Mouse (Mus musculus): ENCODE measurements around the gene Vmn1r4. TPM values are rescaled to one million over a fixed set of nuclear protein-coding genes. Genes with fewer than 3 reads are reported as not detected.
A peak's percentile ranks its signal among the peaks of the same experiment; 100 is the strongest.

The Vmn1r4 gene
- total and polyA plus RNA-seq, 3 experiments = 0.87 to 2.6 TPM; not detected in 1

GRCm38 (mm10) chr6:56920222-56921092 is 3.4 kb upstream of the Vmn1r4 start:
- Histone ChIP-seq H3K4me1 (ENCODE audit: insufficient read depth, low read depth, low read length) (peaks cover 65% of the 10 kb centered on the region), H3K9me3 (replicated peaks) (peaks cover 2% of the 10 kb centered on the region; the same call in 1 of the 2 replicates), H3K4me3 (ENCODE audit: low read depth, low read length) (peak overlapping the region; percentile 98), H3K36me3 (replicated peaks) (peaks cover 26% of the 10 kb centered on the region), H3K27me3 (ENCODE audit: insufficient read depth, low read length) (no peaks in the 10 kb centered on the region)
- TF ChIP-seq TAL1 (conservative IDR thresholded peaks at IDR 0.05; ENCODE audit: low read depth, low read length) (peak; percentile 70), CTCF (IDR thresholded peaks at IDR 0.05; ENCODE audit: low read depth, low read length) (no peak)
- ATAC-seq (ENCODE audit: extremely low read depth, insufficient number of reproducible peaks, low FRiP score, poor library complexity, severe bottlenecking) (peak; percentile 55), DNase-seq (ENCODE audit: low spot score) (no peak)

GRCm38 (mm10) chr6:56923331-56923725 is 487 bp upstream of the Vmn1r4 start:
- H3K9me3 ChIP-seq (replicated peaks) = no peaks in the 10 kb centered on the region
- H3K4me3 ChIP-seq (ENCODE audit: low read depth, low read length) = peak overlapping the region; percentile 98
- DNase-seq (ENCODE audit: low spot score) (no peak), ATAC-seq (ENCODE audit: extremely low read depth, insufficient number of reproducible peaks, low FRiP score, poor library complexity, severe bottlenecking) (no peak)
- H3K27me3 ChIP-seq (ENCODE audit: insufficient read depth, low read length) = no peaks in the 10 kb centered on the region
- TF ChIP-seq CTCF (IDR thresholded peaks at IDR 0.05; ENCODE audit: low read depth, low read length) (no peak), GATA2 (IDR thresholded peaks at IDR 0.05; ENCODE audit: borderline replicate concordance, low read depth, low read length) (no peak), POLR2AphosphoS5 (IDR thresholded peaks at IDR 0.05; ENCODE audit: insufficient replicate concordance, low read depth, low read length) (no peak), GATA1 (IDR thresholded peaks at IDR 0.05; ENCODE audit: borderline replicate concordance, low read length) (no peak), TAL1 (conservative IDR thresholded peaks at IDR 0.05; ENCODE audit: low read depth, low read length) (no peak)
- H3K36me3 ChIP-seq (replicated peaks) = peaks cover 8% of the 10 kb centered on the region
- H3K4me1 ChIP-seq (ENCODE audit: insufficient read depth, low read depth, low read length) = peaks cover 38% of the 10 kb centered on the region

GRCm38 (mm10) chr6:56931648-56932415 is 8.0 kb downstream of the Vmn1r4 start:
- no peaks in the 10 kb centered on the region for H3K9me3 ChIP-seq (replicated peaks)
- H3K27me3 ChIP-seq (ENCODE audit: insufficient read depth, low read length) = no peaks in the 10 kb centered on the region
- TF ChIP-seq CTCF (IDR thresholded peaks at IDR 0.05; ENCODE audit: low read depth, low read length) = no peak
- TF ChIP-seq GATA1 (IDR thresholded peaks at IDR 0.05; ENCODE audit: borderline replicate concordance, low read length) = no peak
- no peak for TF ChIP-seq GATA2 (IDR thresholded peaks at IDR 0.05; ENCODE audit: borderline replicate concordance, low read depth, low read length)
- TF ChIP-seq TAL1 (conservative IDR thresholded peaks at IDR 0.05; ENCODE audit: low read depth, low read length) = no peak
- no peak for TF ChIP-seq POLR2AphosphoS5 (IDR thresholded peaks at IDR 0.05; ENCODE audit: insufficient replicate concordance, low read depth, low read length)
- H3K36me3 ChIP-seq (replicated peaks) = no peaks in the 10 kb centered on the region
- no peak overlapping the region for H3K4me3 ChIP-seq (ENCODE audit: low read depth, low read length)
- DNase-seq (ENCODE audit: low spot score) (no peak), ATAC-seq (ENCODE audit: extremely low read depth, insufficient number of reproducible peaks, low FRiP score, poor library complexity, severe bottlenecking) (no peak)
- peaks cover 2% of the 10 kb centered on the region; the same call in 1 of the 2 replicates for H3K4me1 ChIP-seq (ENCODE audit: insufficient read depth, low read depth, low read length)

- peaks cover 2% of the 10 kb centered on the region; the same call in 1 of the 2 replicates for H3K4me1 ChIP-seq (ENCODE audit: insufficient read depth, low read depth, low read length)
- no peak for ATAC-seq (ENCODE audit: extremely low read depth, insufficient number of reproducible peaks, low FRiP score, poor library complexity, severe bottlenecking)
- no peak overlapping the region for H3K4me3 ChIP-seq (ENCODE audit: low read depth, low read length)
- no peaks in the 10 kb centered on the region for H3K27me3 ChIP-seq (ENCODE audit: insufficient read depth, low read length)
- DNase-seq (ENCODE audit: low spot score) = no peak
- no peaks in the 10 kb centered on the region for H3K9me3 ChIP-seq (replicated peaks)
- TF ChIP-seq GATA1 (IDR thresholded peaks at IDR 0.05; ENCODE audit: borderline replicate concordance, low read length) (no peak), GATA2 (IDR thresholded peaks at IDR 0.05; ENCODE audit: borderline replicate concordance, low read depth, low read length) (no peak), POLR2AphosphoS5 (IDR thresholded peaks at IDR 0.05; ENCODE audit: insufficient replicate concordance, low read depth, low read length) (no peak), CTCF (IDR thresholded peaks at IDR 0.05; ENCODE audit: low read depth, low read length) (no peak)
- H3K36me3 ChIP-seq (replicated peaks) = no peaks in the 10 kb centered on the region
Measured at GRCm38 (mm10) chr6:56932464-56932863, 8.6 kb downstream of the Vmn1r4 start.

GRCm38 (mm10) chr6:56934366-56934765 is 10.6 kb downstream of the Vmn1r4 start:
- no peaks in the 10 kb centered on the region for H3K27me3 ChIP-seq (ENCODE audit: insufficient read depth, low read length)
- no peaks in the 10 kb centered on the region for H3K36me3 ChIP-seq (replicated peaks)
- H3K4me1 ChIP-seq (ENCODE audit: insufficient read depth, low read depth, low read length) = peaks cover 2% of the 10 kb centered on the region; the same call in 1 of the 2 replicates
- DNase-seq (ENCODE audit: low spot score) (no peak), ATAC-seq (ENCODE audit: extremely low read depth, insufficient number of reproducible peaks, low FRiP score, poor library complexity, severe bottlenecking) (peak; percentile 40)
- H3K9me3 ChIP-seq (replicated peaks) = no peaks in the 10 kb centered on the region
- H3K4me3 ChIP-seq (ENCODE audit: low read depth, low read length) = no peak overlapping the region
- TF ChIP-seq GATA1 (IDR thresholded peaks at IDR 0.05; ENCODE audit: borderline replicate concordance, low read length) (no peak), GATA2 (IDR thresholded peaks at IDR 0.05; ENCODE audit: borderline replicate concordance, low read depth, low read length) (no peak), POLR2AphosphoS5 (IDR thresholded peaks at IDR 0.05; ENCODE audit: insufficient replicate concordance, low read depth, low read length) (no peak), TAL1 (conservative IDR thresholded peaks at IDR 0.05; ENCODE audit: low read depth, low read length) (no peak), CTCF (IDR thresholded peaks at IDR 0.05; ENCODE audit: low read depth, low read length) (no peak)

GRCm38 (mm10) chr6:56956436-56956835 is 32.6 kb downstream of the Vmn1r4 start:
- no peaks in the 10 kb centered on the region for H3K4me1 ChIP-seq (ENCODE audit: insufficient read depth, low read depth, low read length)
- TF ChIP-seq GATA1 (IDR thresholded peaks at IDR 0.05; ENCODE audit: borderline replicate concordance, low read length) = no peak
- no peak for TF ChIP-seq TAL1 (conservative IDR thresholded peaks at IDR 0.05; ENCODE audit: low read depth, low read length)
- no peak for TF ChIP-seq CTCF (IDR thresholded peaks at IDR 0.05; ENCODE audit: low read depth, low read length)
- no peak for TF ChIP-seq POLR2AphosphoS5 (IDR thresholded peaks at IDR 0.05; ENCODE audit: insufficient replicate concordance, low read depth, low read length)
- no peak for TF ChIP-seq GATA2 (IDR thresholded peaks at IDR 0.05; ENCODE audit: borderline replicate concordance, low read depth, low read length)
- no peaks in the 10 kb centered on the region for H3K9me3 ChIP-seq (replicated peaks)
- H3K4me3 ChIP-seq (ENCODE audit: low read depth, low read length) = no peak overlapping the region
- ATAC-seq (ENCODE audit: extremely low read depth, insufficient number of reproducible peaks, low FRiP score, poor library complexity, severe bottlenecking) (no peak), DNase-seq (ENCODE audit: low spot score) (no peak)
- no peaks in the 10 kb centered on the region for H3K36me3 ChIP-seq (replicated peaks)
- H3K27me3 ChIP-seq (ENCODE audit: insufficient read depth, low read length) = no peaks in the 10 kb centered on the region

Data from G1E (cell line).